ENCODE assay signal across 18 mouse cellular contexts in genomic region chr7:35090550-35090949, GRCm38 (mm10).
"Had no signal": no experiment of that assay in that cellular context is flagged by ENCODE, and none has a peak within 500 bp of the region (broad histone marks: within the 10 kb centered on the region; RNA-seq: fewer than 3 reads in every experiment).

No protein-coding gene starts in this region.

- H3K4me2 ChIP-seq: intestine, embryonic 15.5 days; limb, embryonic 13.5 days; lung, embryonic 15.5 days; midbrain, embryonic 11.5 days had no signal

- H3K27me3 ChIP-seq: intestine, embryonic 15.5 days had no signal

- ATAC-seq: intestine, embryonic 15.5 days had no signal

- H3K27ac ChIP-seq: intestine, embryonic 15.5 days; layer of hippocampus, adult 2 months; limb, embryonic 10.5 days; limb, embryonic 13.5 days; lung, embryonic 15.5 days had no signal

- H3K9ac ChIP-seq: intestine, embryonic 15.5 days; limb, embryonic 13.5 days; lung, embryonic 15.5 days had no signal

- H3K9me3 ChIP-seq: intestine, embryonic 15.5 days; limb, embryonic 10.5 days; limb, embryonic 13.5 days; lung, embryonic 15.5 days had no signal

- H3K4me3 ChIP-seq: intestine, embryonic 15.5 days; layer of hippocampus, adult 2 months; limb, embryonic 10.5 days; limb, embryonic 13.5 days; lung, embryonic 15.5 days; megakaryocyte, embryonic 14.5 days had no signal

- DNase-seq: kidney, adult 11 months; kidney, adult 9 months; kidney, postnatal 14 days; layer of hippocampus, adult 9-11 months; lung, adult 18-20 months; lung, postnatal 10 days; lung, postnatal 36 days; midbrain, embryonic 14.5 days; thymus, adult 2 months; thymus, postnatal 14 days; thymus, postnatal 4 days had no signal

- H3K36me3 ChIP-seq: intestine, embryonic 15.5 days; limb, embryonic 10.5 days; limb, embryonic 13.5 days; lung, embryonic 15.5 days had no signal
